Mouse (Mus musculus) G1E (cell line): ENCODE results near the gene Scn1b. TPM values are rescaled to one million over a fixed set of nuclear protein-coding genes. Genes with fewer than 3 reads are reported as not detected.

Experiments
- ATAC-seq: 2 replicates; pipeline ENCODE4 v1.8.0; 2016; ENCODE audit warnings: mild to moderate bottlenecking; ENCODE audit not compliant: insufficient number of reproducible peaks, poor library complexity, low FRiP score, severe bottlenecking; ENCODE audit errors: extremely low read depth
- DNase-seq: peaks from one replicate; pipeline ENCODE4 v3.0.0; 2012; ENCODE audit warnings: low spot score
- H3K27me3 ChIP-seq: 2 replicates; pipeline ENCODE4 v1.6.1; 2012; ENCODE audit warnings: mild to moderate bottlenecking, low read length, inconsistent platforms; ENCODE audit not compliant: insufficient read depth
- H3K36me3 ChIP-seq: replicated peaks from 2 replicates; pipeline ENCODE3; 2012; ENCODE audit warnings: mild to moderate bottlenecking, inconsistent platforms
- H3K4me1 ChIP-seq: 2 replicates; pipeline ENCODE4 v1.6.1; 2012; ENCODE audit warnings: low read depth, low read length, inconsistent platforms, mixed read lengths; ENCODE audit not compliant: insufficient read depth
- H3K4me3 ChIP-seq: 2 replicates; pipeline ENCODE4 v1.5.1; 2012; ENCODE audit warnings: low read depth, mild to moderate bottlenecking, inconsistent platforms, low read length, moderate library complexity, mixed read lengths
- H3K9me3 ChIP-seq: replicated peaks from 2 replicates; pipeline ENCODE4 v1.6.1; 2012; ENCODE audit warnings: inconsistent platforms
- CTCF ChIP-seq: IDR thresholded peaks from 2 replicates; pipeline ENCODE4 v1.5.1; 2012; ENCODE audit warnings: low read depth, low read length, inconsistent platforms, mixed read lengths
- GATA1 ChIP-seq: IDR thresholded peaks from 2 replicates; pipeline ENCODE4 v1.6.1; 2012; ENCODE audit warnings: borderline replicate concordance, low read length, inconsistent platforms, mixed read lengths
- GATA2 ChIP-seq: IDR thresholded peaks from 2 replicates; pipeline ENCODE4 v1.6.1; 2012; ENCODE audit warnings: low read depth, low read length, inconsistent platforms, borderline replicate concordance
- POLR2AphosphoS5 ChIP-seq: IDR thresholded peaks from 2 replicates; pipeline ENCODE4 v1.6.1; 2012; ENCODE audit warnings: low read depth, low read length, inconsistent platforms; ENCODE audit not compliant: insufficient replicate concordance
- TAL1 ChIP-seq: conservative IDR thresholded peaks from 2 replicates; pipeline ENCODE4 v1.6.1; 2012; ENCODE audit warnings: low read depth, low read length, inconsistent platforms, mixed read lengths
- polyA plus RNA-seq: library from polyadenylated mRNA; stranded (reverse); fragments of >175 nt; gene quantifications from 2 replicates; pipeline ENCODE4 v1.2.3, GENCODE M21; 2012
- total RNA-seq, 2 experiments: library from RNA; stranded (forward) in 1 of 2; stranded (reverse) in 1 of 2; fragments of 200-1000 nt in 1 of 2; fragments of >200 nt in 1 of 2; fragmentation: Nextera tagmentation in 1 of 2; gene quantifications; 2 replicates each; pipeline ENCODE4 v1.2.3; 2014 to 2017

Scn1b gene
- total RNA-seq (2014; fragmentation: Nextera tagmentation) (not detected in 2 replicates), total RNA-seq (2017) (not detected in 2 replicates), polyA plus RNA-seq (not detected in 2 replicates)

DNA sequence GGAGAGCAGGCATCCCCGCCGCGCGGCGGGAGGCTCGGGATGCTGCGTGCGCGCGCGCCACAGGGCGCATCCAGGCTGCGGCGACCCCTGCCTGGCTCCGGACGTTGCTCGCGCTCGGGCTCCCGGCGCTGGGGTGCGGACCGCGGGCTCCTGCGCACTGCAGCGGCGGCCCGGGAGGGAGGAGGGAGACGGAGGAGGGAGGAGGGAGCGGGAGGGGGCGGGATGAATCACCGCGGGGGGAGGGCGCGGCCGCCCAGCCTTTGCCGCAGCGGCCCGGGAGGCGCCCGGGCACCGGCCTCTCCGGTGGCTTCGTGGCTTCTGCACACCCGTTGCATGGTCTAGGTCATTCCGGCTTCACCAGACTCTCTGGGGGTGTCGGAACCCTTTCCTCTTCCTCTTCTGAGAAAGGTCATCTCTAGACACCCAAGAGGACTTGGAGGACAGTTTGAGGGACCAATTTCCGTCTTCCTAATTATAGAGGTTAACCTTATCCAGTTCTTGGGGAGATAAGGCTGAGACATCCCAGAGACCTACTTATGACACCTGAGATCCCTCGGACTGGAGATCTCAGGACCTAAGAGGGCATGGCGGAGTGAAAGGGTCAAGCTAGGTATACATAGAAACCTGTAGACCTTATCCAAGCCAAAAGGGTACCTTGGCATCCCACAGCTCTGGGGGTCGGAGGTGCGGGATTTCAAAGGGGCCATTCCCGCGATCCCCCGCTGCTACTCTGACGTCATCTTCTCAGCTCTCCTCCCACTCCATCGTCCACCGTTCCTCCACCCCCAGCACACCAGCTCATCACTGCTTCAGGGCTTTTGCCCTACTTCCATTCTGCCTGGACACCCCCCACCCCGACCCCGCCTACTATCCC is at the start of gene Scn1b:
Scn1b (minus strand) TSS at position 153 of the 874 bp plus-strand sequence.
- Histone ChIP-seq H3K4me3 (no peak within 1 kb of the TSS), H3K27me3 (no peaks in the 10 kb centered on the region), H3K4me1 (no peaks in the 10 kb centered on the region), H3K9me3 (peaks cover 50% of the 10 kb centered on the region), H3K36me3 (peaks cover 41% of the 10 kb centered on the region)
- ATAC-seq (no peak), DNase-seq (no peak)
- TF ChIP-seq CTCF (no peak), TAL1 (no peak)

DNA sequence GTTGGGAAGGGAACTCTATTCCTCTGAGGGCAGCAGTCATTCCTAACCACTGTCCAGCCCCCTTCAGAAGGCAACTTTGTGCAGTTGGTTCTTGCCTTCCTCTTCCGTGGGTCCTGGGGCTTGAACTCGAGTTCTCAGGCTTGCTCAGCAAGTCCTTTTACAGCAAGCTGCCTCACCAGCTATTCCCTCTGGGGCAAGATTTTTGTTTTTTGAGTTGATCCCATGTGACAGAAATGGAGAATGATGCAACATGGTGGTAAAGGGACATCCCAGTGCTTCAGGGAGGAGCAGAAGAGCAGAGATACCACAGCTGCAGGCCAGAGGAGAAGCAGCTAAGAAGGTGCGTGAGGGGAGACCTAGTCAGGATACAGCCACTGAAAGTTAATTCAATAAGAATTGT is 48.3 kb upstream of the Scn1b start:
- ATAC-seq: no peak
- DNase-seq: no peak
- H3K9me3 ChIP-seq: peaks cover 10% of the 10 kb centered on the region
- 0 out of 2 replicates have a peak, but pooled peaks cover 1% of the 10 kb centered on the region for H3K4me1 ChIP-seq
- H3K4me3 ChIP-seq: no peak overlapping the region
- TF ChIP-seq POLR2AphosphoS5 (no peak), CTCF (no peak), GATA1 (no peak), TAL1 (no peak), GATA2 (no peak)
- no peaks in the 10 kb centered on the region for H3K27me3 ChIP-seq
- H3K36me3 ChIP-seq: no peaks in the 10 kb centered on the region

GRCm38 (mm10) chr7:31174466-31174865 is 47.7 kb upstream of the Scn1b start:
- ATAC-seq (no peak), DNase-seq (no peak)
- peaks cover 10% of the 10 kb centered on the region for H3K9me3 ChIP-seq

GRCm38 (mm10) chr7:31172238-31172637 is 45.4 kb upstream of the Scn1b start:
- Histone ChIP-seq H3K4me3 (no peak overlapping the region), H3K4me1 (0 out of 2 replicates have a peak, but pooled peaks cover 2% of the 10 kb centered on the region), H3K27me3 (no peaks in the 10 kb centered on the region), H3K36me3 (no peaks in the 10 kb centered on the region), H3K9me3 (peaks cover 10% of the 10 kb centered on the region)
- TF ChIP-seq TAL1 (no peak), GATA1 (no peak), POLR2AphosphoS5 (no peak)
- no peak for DNase-seq
- ATAC-seq: no peak

More at GRCm38 (mm10) chr7:31174466-31174865, 47.7 kb upstream of the Scn1b start:
- no peaks in the 10 kb centered on the region for H3K36me3 ChIP-seq
- H3K4me1 ChIP-seq: 0 out of 2 replicates have a peak, but pooled peaks cover 2% of the 10 kb centered on the region
- TF ChIP-seq CTCF (no peak), GATA2 (no peak), POLR2AphosphoS5 (no peak), TAL1 (no peak), GATA1 (no peak)
- H3K4me3 ChIP-seq: no peak overlapping the region
- no peaks in the 10 kb centered on the region for H3K27me3 ChIP-seq

GRCm38 (mm10) chr7:31170520-31170919 is 43.7 kb upstream of the Scn1b start:
- DNase-seq: no peak
- Histone ChIP-seq H3K36me3 (no peaks in the 10 kb centered on the region), H3K27me3 (no peaks in the 10 kb centered on the region), H3K4me1 (0 out of 2 replicates have a peak, but pooled peaks cover 2% of the 10 kb centered on the region), H3K9me3 (peaks cover 9% of the 10 kb centered on the region), H3K4me3 (no peak overlapping the region)
- no peak for ATAC-seq
- TF ChIP-seq GATA1 (no peak), POLR2AphosphoS5 (no peak), TAL1 (no peak), GATA2 (no peak), CTCF (no peak)

- no peak overlapping the region for H3K4me3 ChIP-seq
- 0 out of 2 replicates have a peak, but pooled peaks cover 2% of the 10 kb centered on the region for H3K9me3 ChIP-seq
- H3K4me1 ChIP-seq: 0 out of 2 replicates have a peak, but pooled peaks cover 4% of the 10 kb centered on the region
- DNase-seq: no peak
- ATAC-seq: no peak
- H3K27me3 ChIP-seq: no peaks in the 10 kb centered on the region
- H3K36me3 ChIP-seq: no peaks in the 10 kb centered on the region
- TF ChIP-seq GATA2: no peak
- TF ChIP-seq POLR2AphosphoS5: no peak
- no peak for TF ChIP-seq GATA1
- TF ChIP-seq TAL1: no peak
- no peak for TF ChIP-seq CTCF
Observed at GRCm38 (mm10) chr7:31168412-31168811, 41.6 kb upstream of the Scn1b start.
